Mouse (Mus musculus) bone marrow macrophage, adult 2 months (primary cell): Measurements from ENCODE around the gene Fermt3.

Source experiments
- CTCF ChIP-seq: IDR thresholded peaks from 2 replicates; pipeline ENCODE4 v1.5.1; 2012; ENCODE audit warnings: low read depth, mild to moderate bottlenecking, low read length, moderate library complexity
- POLR2A ChIP-seq: IDR thresholded peaks from 2 replicates; pipeline ENCODE4 v1.6.1; 2012; ENCODE audit warnings: mild to moderate bottlenecking, low read depth, low read length, borderline replicate concordance

GRCm38 (mm10) chr19:6974211-6975205 lies 44.8 kb downstream of the Fermt3 start, which contains the start of gene Ppp1r14b:
- TF ChIP-seq CTCF: no peak
- no peak for TF ChIP-seq POLR2A
